Mouse (Mus musculus) layer of hippocampus, adult 2 months (tissue): ENCODE measurements around the gene Ncoa3. TPM values are rescaled to one million over a fixed set of nuclear protein-coding genes. Genes with fewer than 3 reads are reported as not detected.
A peak's percentile ranks its signal among the peaks of the same experiment; 100 is the strongest.

Source experiments
- DNase-seq, 2 experiments: peaks; one replicate each; pipeline ENCODE4 v3.0.0; 2022; ENCODE audit warnings: low spot score in 2 of 2
- H3K27ac ChIP-seq: fragments of 200-600 bp; 2 replicates; pipeline ENCODE4 v1.8.1; 2022
- H3K4me3 ChIP-seq: fragments of 200-600 bp; 2 replicates; pipeline ENCODE4 v1.8.1; 2022; ENCODE audit warnings: mild to moderate bottlenecking
- CTCF ChIP-seq: fragments of 200-600 bp; conservative IDR thresholded peaks from 2 replicates; pipeline ENCODE4 v1.8.1; 2022; ENCODE audit warnings: antibody characterized with exemption, mild to moderate bottlenecking, moderate library complexity
- total RNA-seq, 2 experiments: library from RNA; stranded (reverse); gene quantifications; 2 replicates each; pipeline ENCODE4 v1.2.3; 2021

Ncoa3 gene
- total RNA-seq, 2 experiments from 2014 or later, result 27.8 to 37.7 TPM

- TF ChIP-seq CTCF, result no peak
- no peak overlapping the region for H3K27ac ChIP-seq
- DNase-seq, result no peak
- H3K4me3 ChIP-seq, result no peak overlapping the region
Measured at GRCm38 (mm10) chr2:165981248-165981977, 11.0 kb upstream of the Ncoa3 start.

- DNase-seq, result no peak
- TF ChIP-seq CTCF, result no peak
- Histone ChIP-seq H3K4me3 (no peak overlapping the region), H3K27ac (peak overlapping the region; percentile 65; the same call in 1 of the 2 replicates)
Measured at GRCm38 (mm10) chr2:165982512-165983389, 9.7 kb upstream of the Ncoa3 start.

- no peak for DNase-seq
- Histone ChIP-seq H3K27ac (no peak overlapping the region), H3K4me3 (no peak overlapping the region)
- no peak for TF ChIP-seq CTCF
Measured at GRCm38 (mm10) chr2:165984318-165984717, 8.1 kb upstream of the Ncoa3 start.

- DNase-seq, result no peak
- TF ChIP-seq CTCF, result no peak
- H3K27ac ChIP-seq, result no peak overlapping the region
- no peak overlapping the region for H3K4me3 ChIP-seq
Measured at GRCm38 (mm10) chr2:165984891-165985290, 7.5 kb upstream of the Ncoa3 start.

- no peak for TF ChIP-seq CTCF
- DNase-seq, result no peak
- no peak overlapping the region for H3K4me3 ChIP-seq
- no peak overlapping the region for H3K27ac ChIP-seq
Measured at GRCm38 (mm10) chr2:165985581-165985980, 6.9 kb upstream of the Ncoa3 start.

- DNase-seq, result peak; percentile 62 to 67
- Histone ChIP-seq H3K27ac (peak overlapping the region; percentile 81), H3K4me3 (peak overlapping the region; percentile 60)
- no peak for TF ChIP-seq CTCF
Measured at GRCm38 (mm10) chr2:165986921-165987453, 5.4 kb upstream of the Ncoa3 start.

GRCm38 (mm10) chr2:165993173-165993900 is 901 bp downstream of the Ncoa3 start:
- TF ChIP-seq CTCF, result no peak
- no peak for DNase-seq
- Histone ChIP-seq H3K4me3 (peak overlapping the region; percentile 86), H3K27ac (peak overlapping the region; percentile 94)

GRCm38 (mm10) chr2:165994341-165994740 is 1.9 kb downstream of the Ncoa3 start:
- peak; percentile 26 for TF ChIP-seq CTCF
- DNase-seq, result no peak

GRCm38 (mm10) chr2:165995711-165996110 is 3.3 kb downstream of the Ncoa3 start:
- Histone ChIP-seq H3K4me3 (no peak overlapping the region), H3K27ac (no peak overlapping the region)
- DNase-seq, result no peak
- TF ChIP-seq CTCF, result no peak

More at GRCm38 (mm10) chr2:165994341-165994740, 1.9 kb downstream of the Ncoa3 start:
- Histone ChIP-seq H3K4me3 (no peak overlapping the region; the same call in 1 of the 2 replicates), H3K27ac (no peak overlapping the region)

GRCm38 (mm10) chr2:165996130-165996529 is 3.7 kb downstream of the Ncoa3 start:
- no peak for DNase-seq
- H3K4me3 ChIP-seq, result no peak overlapping the region
- TF ChIP-seq CTCF, result no peak
- H3K27ac ChIP-seq, result no peak overlapping the region

- no peak overlapping the region for H3K4me3 ChIP-seq
- DNase-seq, result no peak
- peak; percentile 43 for TF ChIP-seq CTCF
- no peak overlapping the region for H3K27ac ChIP-seq
Measured at GRCm38 (mm10) chr2:165997256-165997967, 5.0 kb downstream of the Ncoa3 start.

- DNase-seq, result no peak
- Histone ChIP-seq H3K4me3 (no peak overlapping the region), H3K27ac (no peak overlapping the region)
- peak; percentile 34; the same call in 1 of the 2 replicates for TF ChIP-seq CTCF
Measured at GRCm38 (mm10) chr2:165998969-165999368, 6.5 kb downstream of the Ncoa3 start.
